In the genomic region with DNA sequence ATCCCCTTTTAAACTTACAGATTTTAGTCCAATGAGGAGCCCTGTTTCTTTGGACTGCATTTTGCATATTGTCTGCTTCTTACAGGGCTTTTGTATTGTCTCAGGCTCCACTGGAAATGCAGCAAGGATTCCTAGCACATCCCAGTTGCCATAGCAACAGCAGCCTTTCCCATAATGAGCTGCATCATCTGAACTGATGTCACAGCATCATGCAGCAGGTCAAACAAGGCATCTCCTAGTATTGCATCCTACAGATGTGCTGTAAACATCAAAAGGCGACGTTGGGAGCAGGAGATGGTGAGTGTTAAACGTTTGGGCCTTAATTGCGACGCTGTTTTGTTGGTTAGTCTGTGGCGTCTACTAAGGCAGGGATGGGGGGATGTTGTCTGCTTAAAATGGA, we compare ENCODE assay signal across 8 mouse cellular contexts. TPM values are rescaled to one million over a fixed set of nuclear protein-coding genes. Genes with fewer than 3 reads are reported as not detected.
DNase-seq lines count a peak whose midpoint lies in the region; ATAC-seq and TF ChIP-seq lines count a peak whose summit lies in the region.

A gene (plus strand): TSS at position 238 of the 400 bp plus-strand sequence.

- no peaks in the 10 kb centered on the region for H3K27me3 ChIP-seq in intestine, embryonic 16.5 days (replicated peaks; ENCODE audit: control insufficient read depth, insufficient read depth, low read length)
- H3K27me3 ChIP-seq in midbrain, embryonic 11.5 days (ENCODE audit: control insufficient read depth, insufficient read depth, low read length): no peaks in the 10 kb centered on the region
- no peaks in the 10 kb centered on the region for H3K27me3 ChIP-seq in stomach, postnatal 0 days (ENCODE audit: control insufficient read depth, insufficient read depth, low read length)

- H3K36me3 ChIP-seq in intestine, embryonic 16.5 days (ENCODE audit: control insufficient read depth, insufficient read depth, low read length): no peaks in the 10 kb centered on the region
- no peaks in the 10 kb centered on the region for H3K36me3 ChIP-seq in midbrain, embryonic 11.5 days (ENCODE audit: control insufficient read depth, insufficient read depth, low read length)
- H3K36me3 ChIP-seq in stomach, postnatal 0 days (ENCODE audit: control insufficient read depth, insufficient read depth, low read length): no peaks in the 10 kb centered on the region

- peak within 1 kb of the TSS; percentile 69 for H3K27ac ChIP-seq in intestine, embryonic 16.5 days (ENCODE audit: low read length)
- H3K27ac ChIP-seq in midbrain, embryonic 11.5 days (ENCODE audit: low read depth, low read length): peak within 1 kb of the TSS; percentile 71
- H3K27ac ChIP-seq in stomach, postnatal 0 days (replicated peaks): peak within 1 kb of the TSS; percentile 78

- H3K9ac ChIP-seq in intestine, embryonic 16.5 days (ENCODE audit: low read depth, low read length): peak within 1 kb of the TSS; percentile 13; the same call in 1 of the 2 replicates
- H3K9ac ChIP-seq in midbrain, embryonic 11.5 days (ENCODE audit: low read length): peak within 1 kb of the TSS; percentile 67
- H3K9ac ChIP-seq in stomach, postnatal 0 days (ENCODE audit: low read length): no peak within 1 kb of the TSS

- TF ChIP-seq CTCF in stomach, postnatal 0 days (IDR thresholded peaks at IDR 0.05; ENCODE audit: low read depth): no peak

- ATAC-seq in intestine, embryonic 16.5 days: no peak
- ATAC-seq in midbrain, embryonic 11.5 days (ENCODE audit: low FRiP score): peak; percentile 91
- no peak for ATAC-seq in stomach, postnatal 0 days (ENCODE audit: low FRiP score, low TSS enrichment)

- no peak within 1 kb of the TSS for H3K4me2 ChIP-seq in intestine, embryonic 16.5 days (ENCODE audit: low read depth, low read length)
- peak within 1 kb of the TSS; percentile 59 for H3K4me2 ChIP-seq in midbrain, embryonic 11.5 days
- H3K4me2 ChIP-seq in stomach, postnatal 0 days (replicated peaks; ENCODE audit: low read depth): no peak within 1 kb of the TSS

- no peak for TF ChIP-seq EP300 in stomach, postnatal 0 days (optimal IDR thresholded peaks at IDR 0.05)

- H3K9me3 ChIP-seq in intestine, embryonic 16.5 days (ENCODE audit: control insufficient read depth, low read length): no peaks in the 10 kb centered on the region
- no peaks in the 10 kb centered on the region for H3K9me3 ChIP-seq in midbrain, embryonic 11.5 days (ENCODE audit: control insufficient read depth, low read length)
- H3K9me3 ChIP-seq in stomach, postnatal 0 days (ENCODE audit: control insufficient read depth, low read length): no peaks in the 10 kb centered on the region

- peaks cover 13% of the 10 kb centered on the region for H3K4me1 ChIP-seq in intestine, embryonic 16.5 days (ENCODE audit: control insufficient read depth, insufficient read depth, low read length)
- peaks cover 25% of the 10 kb centered on the region for H3K4me1 ChIP-seq in midbrain, embryonic 11.5 days (ENCODE audit: control insufficient read depth, insufficient read depth, low read length)
- peaks cover 5% of the 10 kb centered on the region; the same call in 1 of the 2 replicates for H3K4me1 ChIP-seq in stomach, postnatal 0 days (replicated peaks; ENCODE audit: control insufficient read depth, insufficient read depth)

- WGBS in intestine, embryonic 16.5 days: 65% methylated on average over 6 of the region's 6 CpGs
- 15% methylated on average over 6 of the region's 6 CpGs for whole genome bisulfite sequencing in midbrain, embryonic 11.5 days
- 73% methylated on average over 6 of the region's 6 CpGs for WGBS in stomach, postnatal 0 days

- H3K4me3 ChIP-seq in intestine, embryonic 16.5 days (ENCODE audit: low read length): no peak within 1 kb of the TSS
- H3K4me3 ChIP-seq in midbrain, embryonic 11.5 days (ENCODE audit: low read depth, low read length): peak within 1 kb of the TSS; percentile 43
- no peak within 1 kb of the TSS for H3K4me3 ChIP-seq in stomach, postnatal 0 days (ENCODE audit: low read depth, low read length)

- DNase-seq in ES-CJ7 (ENCODE audit: low read depth, low spot score): peak; percentile 3
- DNase-seq in cerebellum, postnatal 14 days: peak; percentile 81 to 84
- DNase-seq in frontal cortex, postnatal 25 days (ENCODE audit: low spot score in 2 of 2): peak; percentile 53 to 61
- DNase-seq in midbrain, embryonic 11.5 days (ENCODE audit: low spot score, missing footprints): peak; percentile 98
- no peak for DNase-seq in stomach, postnatal 0 days (ENCODE audit: low spot score)
- DNase-seq in adrenal gland, postnatal 36 days: no peak
- DNase-seq in kidney, adult 11 months: no peak

RNA-seq across cellular contexts. Expression of the gene that starts here (rescaled TPM):
- 1.4 TPM in 2 replicates for polyA plus RNA-seq in intestine, embryonic 16.5 days (2015; fragmentation: Nextera tagmentation; extraction: Ambion mirVana)
- 16.5 and 16.8 TPM in 2 replicates for polyA plus RNA-seq in midbrain, embryonic 11.5 days (2014; fragmentation: Nextera tagmentation; extraction: Ambion mirVana)
- 0.65 and 0.76 TPM in 2 replicates for polyA plus RNA-seq in stomach, postnatal 0 days (2015; fragmentation: Nextera tagmentation; extraction: Ambion mirVana)
- total RNA-seq in adrenal gland, postnatal 36 days (2021): 1 to 10 TPM; 2.1 TPM

Comparison
In these comparisons a context has a peak if more than half of its experiments do, and no peak if none do; other contexts are left out.
1. DNase-seq: peak in ES-CJ7 (single experiment), cerebellum, postnatal 14 days (2 of 2), frontal cortex, postnatal 25 days (2 of 2) and midbrain, embryonic 11.5 days (single experiment); none in stomach, postnatal 0 days (single experiment), adrenal gland, postnatal 36 days (0 of 2) and kidney, adult 11 months (single experiment).
2. Peak in every context shown above with its lines, with median percentiles within 50 percentile points of each other: H3K27ac ChIP-seq.